Mouse (Mus musculus): ENCODE data around the gene Git2. TPM values are rescaled to one million over a fixed set of nuclear protein-coding genes. Genes with fewer than 3 reads are reported as not detected.
A peak's percentile ranks its signal among the peaks of the same experiment; 100 is the strongest.

Git2 gene
- polyA plus RNA-seq, 1 experiment, result 57.5 TPM

DNA sequence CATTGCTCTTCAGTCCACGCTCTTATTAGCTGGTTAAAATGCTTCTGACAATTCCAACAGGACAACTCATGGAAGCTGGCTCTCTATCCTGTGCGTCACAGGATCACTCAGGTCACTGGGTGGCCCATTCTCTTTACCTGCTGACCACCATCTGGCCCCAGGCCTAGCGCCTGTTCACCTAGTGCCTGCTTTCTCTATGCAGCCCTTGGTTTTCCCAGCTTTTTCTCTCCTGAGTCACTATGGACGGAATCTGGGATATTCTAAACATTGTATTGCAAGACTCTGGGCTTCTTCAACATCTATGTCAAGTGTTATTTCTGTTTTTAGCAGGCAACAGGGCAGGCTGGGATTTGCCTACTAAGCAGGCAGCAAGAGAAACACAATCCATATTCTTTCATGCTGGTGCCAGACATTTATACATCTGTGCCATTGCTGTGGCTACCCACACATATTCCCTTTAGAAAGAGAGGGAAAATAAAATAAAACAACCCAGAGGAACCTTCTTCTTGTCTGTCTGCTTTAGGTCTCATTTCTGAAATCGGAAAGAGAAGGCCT, 15.7 kb downstream of the Git2 start:
- DNase-seq (ENCODE audit: low read depth), result no peak
- no peak for TF ChIP-seq POLR2A (IDR thresholded peaks at IDR 0.05; ENCODE audit: borderline replicate concordance, extremely low read depth, insufficient read depth, insufficient read length, poor library complexity, severe bottlenecking)
- no peak for TF ChIP-seq CTCF (IDR thresholded peaks at IDR 0.05; ENCODE audit: borderline replicate concordance, extremely low read depth, insufficient read depth, insufficient read length)

DNA sequence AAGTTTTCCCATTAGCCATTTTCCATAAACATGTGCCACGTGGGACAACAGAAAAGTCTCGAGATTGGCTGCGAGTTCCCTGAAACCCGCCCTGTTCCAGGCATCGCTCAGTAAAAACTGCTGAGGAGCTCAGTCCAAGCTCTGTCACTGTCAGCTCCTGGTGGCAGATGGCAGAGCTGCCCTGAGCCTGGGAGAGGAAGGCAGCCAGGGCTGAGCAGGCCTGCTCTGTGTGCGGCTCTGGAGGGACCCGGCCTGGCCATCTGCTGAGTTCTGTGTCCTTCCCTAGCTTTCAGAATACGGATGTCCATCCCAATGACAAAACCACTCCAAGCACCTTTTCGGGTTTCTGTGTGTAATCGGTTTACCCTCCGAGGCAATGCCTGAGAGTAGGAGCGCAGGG, 21.9 kb downstream of the Git2 start:
- DNase-seq (ENCODE audit: low read depth), result peak; percentile 59
- TF ChIP-seq CTCF (IDR thresholded peaks at IDR 0.05; ENCODE audit: borderline replicate concordance, extremely low read depth, insufficient read depth, insufficient read length), result no peak
- TF ChIP-seq POLR2A (IDR thresholded peaks at IDR 0.05; ENCODE audit: borderline replicate concordance, extremely low read depth, insufficient read depth, insufficient read length, poor library complexity, severe bottlenecking), result no peak

DNA sequence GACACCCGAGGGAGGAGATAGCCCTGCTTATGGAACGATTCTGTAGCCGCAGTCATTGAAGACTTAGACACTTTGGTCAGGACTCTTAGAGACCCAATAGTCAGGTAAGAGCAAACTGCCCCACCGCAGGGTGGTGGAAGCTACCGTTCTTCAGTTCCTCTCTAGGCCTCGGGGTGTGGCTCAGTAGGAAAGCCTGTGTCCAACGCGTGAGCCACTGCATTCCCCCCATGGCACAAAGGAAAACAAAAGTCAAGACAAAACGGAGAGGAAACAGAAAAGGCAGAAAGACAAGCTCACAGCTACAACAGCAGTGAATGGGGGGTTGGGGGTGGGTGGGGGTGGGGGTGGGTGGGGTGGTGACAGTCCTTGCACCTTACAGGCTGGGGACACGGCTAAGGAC, 22.9 kb downstream of the Git2 start:
- no peak for TF ChIP-seq POLR2A (IDR thresholded peaks at IDR 0.05; ENCODE audit: borderline replicate concordance, extremely low read depth, insufficient read depth, insufficient read length, poor library complexity, severe bottlenecking)
- TF ChIP-seq CTCF (IDR thresholded peaks at IDR 0.05; ENCODE audit: borderline replicate concordance, extremely low read depth, insufficient read depth, insufficient read length), result no peak
- no peak for DNase-seq (ENCODE audit: low read depth)

DNA sequence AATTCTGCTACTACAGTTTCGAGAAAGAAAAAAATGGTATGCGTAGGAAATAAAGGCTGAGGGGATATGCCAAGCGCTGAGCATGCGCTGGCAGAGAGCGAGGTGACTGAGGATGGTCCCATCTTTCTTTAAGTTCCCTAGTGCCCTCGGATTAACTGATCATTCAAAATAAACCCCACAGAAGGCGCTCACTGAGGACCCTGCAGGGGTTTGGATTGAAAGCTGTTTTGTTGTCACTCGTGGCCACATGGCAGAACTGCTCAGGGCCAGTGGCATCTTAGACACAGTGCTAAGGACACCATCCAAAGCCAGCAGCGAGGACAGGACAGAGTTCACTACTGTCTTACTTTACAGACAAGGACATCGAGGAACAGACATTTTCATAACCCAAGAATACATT, 25.0 kb downstream of the Git2 start:
- DNase-seq (ENCODE audit: low read depth), result no peak
- TF ChIP-seq CTCF (IDR thresholded peaks at IDR 0.05; ENCODE audit: borderline replicate concordance, extremely low read depth, insufficient read depth, insufficient read length) (no peak), POLR2A (IDR thresholded peaks at IDR 0.05; ENCODE audit: borderline replicate concordance, extremely low read depth, insufficient read depth, insufficient read length, poor library complexity, severe bottlenecking) (no peak)

DNA sequence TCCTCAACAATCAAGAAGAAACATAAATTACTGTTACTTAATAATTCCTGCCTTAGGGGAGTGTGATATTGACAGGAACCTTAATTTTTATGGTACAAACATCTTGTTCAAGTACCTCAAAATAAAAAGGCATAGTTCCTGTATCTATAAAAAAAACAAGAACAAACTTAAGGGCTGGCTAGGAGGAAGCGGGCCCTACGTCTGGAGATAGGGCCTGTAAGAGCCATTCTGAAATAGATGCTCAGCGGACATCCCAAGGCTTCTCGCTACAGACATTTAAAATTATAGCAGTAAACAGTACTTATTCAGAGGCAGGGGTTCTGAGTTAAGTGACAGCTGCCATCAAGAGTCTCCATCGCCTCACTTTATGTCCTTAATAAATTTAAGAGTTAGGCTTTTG, 27.8 kb downstream of the Git2 start:
- no peak for DNase-seq (ENCODE audit: low read depth)
- TF ChIP-seq POLR2A (IDR thresholded peaks at IDR 0.05; ENCODE audit: borderline replicate concordance, extremely low read depth, insufficient read depth, insufficient read length, poor library complexity, severe bottlenecking) (no peak), CTCF (IDR thresholded peaks at IDR 0.05; ENCODE audit: borderline replicate concordance, extremely low read depth, insufficient read depth, insufficient read length) (no peak)

DNA sequence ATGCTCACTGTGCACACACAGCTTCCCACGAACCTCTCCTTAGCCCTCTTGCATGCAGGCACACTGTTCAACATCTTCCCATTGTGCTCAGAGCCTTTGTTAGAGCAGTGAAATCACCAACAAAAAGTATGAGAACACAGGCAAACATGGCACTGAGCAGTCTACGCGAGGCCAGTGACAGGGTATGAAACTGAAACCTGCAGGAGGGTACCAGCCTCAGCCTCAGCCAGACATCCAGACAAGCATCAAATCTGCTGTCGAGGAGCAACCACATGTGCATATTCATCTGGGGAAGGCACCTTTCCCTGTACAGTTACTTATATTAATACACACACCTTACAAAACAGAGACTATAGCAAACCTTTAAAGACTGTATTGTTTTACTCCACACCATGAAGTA, 28.4 kb downstream of the Git2 start:
- TF ChIP-seq POLR2A (IDR thresholded peaks at IDR 0.05; ENCODE audit: borderline replicate concordance, extremely low read depth, insufficient read depth, insufficient read length, poor library complexity, severe bottlenecking), result no peak
- TF ChIP-seq CTCF (IDR thresholded peaks at IDR 0.05; ENCODE audit: borderline replicate concordance, extremely low read depth, insufficient read depth, insufficient read length), result no peak
- DNase-seq (ENCODE audit: low read depth), result no peak

DNA sequence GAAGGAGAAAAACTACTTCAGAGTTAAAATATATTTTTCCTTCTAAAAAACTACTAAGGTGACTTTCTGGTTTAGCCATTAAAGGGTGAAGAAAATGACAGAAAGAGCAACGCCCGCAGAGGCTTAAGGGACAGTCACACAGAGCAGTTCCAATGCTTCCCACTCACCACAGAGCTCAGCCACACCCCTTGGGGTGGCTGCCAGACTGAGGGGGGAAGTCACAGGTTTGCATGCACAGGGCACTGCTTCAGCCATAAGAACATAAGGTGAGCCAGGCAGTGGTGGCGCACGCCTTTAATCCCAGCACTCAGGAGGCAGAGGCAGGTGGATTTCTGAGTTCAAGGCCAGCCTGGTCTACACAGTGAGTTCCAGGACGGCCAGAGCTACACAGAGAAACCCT, 29.7 kb downstream of the Git2 start:
- no peak for DNase-seq (ENCODE audit: low read depth)
- TF ChIP-seq POLR2A (IDR thresholded peaks at IDR 0.05; ENCODE audit: borderline replicate concordance, extremely low read depth, insufficient read depth, insufficient read length, poor library complexity, severe bottlenecking) (no peak), CTCF (IDR thresholded peaks at IDR 0.05; ENCODE audit: borderline replicate concordance, extremely low read depth, insufficient read depth, insufficient read length) (no peak)

DNA sequence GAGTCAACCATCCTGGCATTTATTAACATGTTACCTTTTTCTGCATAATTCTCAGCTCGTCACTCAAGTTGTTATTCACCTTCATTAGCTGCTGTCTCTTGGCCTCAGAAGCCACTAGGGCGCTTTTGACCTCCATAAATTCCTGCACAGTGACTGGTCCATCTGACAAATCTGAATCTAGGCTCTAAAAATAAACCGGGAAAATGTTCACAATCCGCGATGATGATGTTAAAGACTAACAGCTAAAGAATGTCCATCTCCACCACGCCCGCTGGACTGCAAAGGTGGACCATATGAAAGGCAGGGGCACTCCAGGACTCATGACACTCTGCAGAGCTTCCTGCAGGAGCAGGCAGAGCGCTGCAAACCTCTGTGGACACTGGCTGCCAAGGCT, 31.6 kb downstream of the Git2 start:
- no peak for TF ChIP-seq CTCF (IDR thresholded peaks at IDR 0.05; ENCODE audit: borderline replicate concordance, extremely low read depth, insufficient read depth, insufficient read length)
- no peak for TF ChIP-seq POLR2A (IDR thresholded peaks at IDR 0.05; ENCODE audit: borderline replicate concordance, extremely low read depth, insufficient read depth, insufficient read length, poor library complexity, severe bottlenecking)
- no peak for DNase-seq (ENCODE audit: low read depth)

DNA sequence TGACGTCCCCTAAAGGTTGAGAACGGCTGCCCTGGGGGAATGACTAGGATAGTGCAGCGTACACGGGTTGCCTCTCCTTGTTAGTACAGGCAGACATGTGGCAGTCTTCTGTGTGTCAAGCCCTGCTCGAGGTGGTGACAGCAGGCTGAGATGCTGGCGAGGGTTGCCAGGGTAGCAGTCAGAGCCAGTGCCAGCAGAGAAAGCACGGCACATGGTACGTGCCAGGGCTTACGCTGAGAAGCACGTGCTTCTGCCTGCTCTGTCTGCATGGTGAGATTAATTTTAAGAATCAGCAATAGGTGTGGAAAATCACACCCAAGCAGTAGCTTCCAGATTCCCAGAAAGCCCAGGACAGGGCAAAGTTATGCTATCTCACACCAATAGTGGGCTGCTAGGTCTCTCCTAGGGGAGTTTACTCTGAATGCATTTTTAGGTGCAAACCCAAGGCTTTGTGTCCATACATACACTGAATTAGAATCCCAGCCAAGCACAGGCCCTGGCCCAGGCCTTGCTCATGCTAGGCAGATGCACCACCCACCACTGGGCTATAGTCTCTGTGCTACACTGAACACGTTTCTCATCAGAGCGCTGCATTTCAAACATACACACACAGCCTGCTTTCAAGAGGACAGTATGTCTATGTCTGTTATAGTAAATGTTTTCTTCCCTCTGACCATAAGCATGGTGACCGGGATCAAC, 32.2 kb downstream of the Git2 start:
- TF ChIP-seq POLR2A (IDR thresholded peaks at IDR 0.05; ENCODE audit: borderline replicate concordance, extremely low read depth, insufficient read depth, insufficient read length, poor library complexity, severe bottlenecking) (no peak), CTCF (IDR thresholded peaks at IDR 0.05; ENCODE audit: borderline replicate concordance, extremely low read depth, insufficient read depth, insufficient read length) (no peak)
- DNase-seq (ENCODE audit: low read depth), result peak; percentile 85

DNA sequence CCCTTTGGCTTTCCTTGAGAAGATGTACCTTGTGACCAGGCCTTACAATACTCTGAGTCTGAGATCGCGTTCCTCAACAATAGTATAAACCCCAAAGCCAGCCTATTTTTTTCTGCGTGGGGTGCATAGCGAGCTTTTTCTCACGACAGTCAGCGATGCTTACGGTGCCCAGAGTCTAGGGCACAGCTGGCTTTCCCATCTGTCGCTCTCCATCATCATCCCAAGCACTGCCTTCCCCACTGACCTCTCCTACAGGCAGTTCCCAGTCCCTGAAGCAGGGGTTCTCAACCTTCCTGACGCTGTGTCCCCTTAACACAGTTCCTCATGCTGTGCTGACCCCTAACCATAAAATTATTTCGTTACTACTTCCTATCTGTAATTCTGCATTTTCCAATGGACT, 32.7 kb downstream of the Git2 start:
- TF ChIP-seq CTCF (IDR thresholded peaks at IDR 0.05; ENCODE audit: borderline replicate concordance, extremely low read depth, insufficient read depth, insufficient read length), result no peak
- TF ChIP-seq POLR2A (IDR thresholded peaks at IDR 0.05; ENCODE audit: borderline replicate concordance, extremely low read depth, insufficient read depth, insufficient read length, poor library complexity, severe bottlenecking), result no peak
- DNase-seq (ENCODE audit: low read depth), result peak; percentile 26

DNA sequence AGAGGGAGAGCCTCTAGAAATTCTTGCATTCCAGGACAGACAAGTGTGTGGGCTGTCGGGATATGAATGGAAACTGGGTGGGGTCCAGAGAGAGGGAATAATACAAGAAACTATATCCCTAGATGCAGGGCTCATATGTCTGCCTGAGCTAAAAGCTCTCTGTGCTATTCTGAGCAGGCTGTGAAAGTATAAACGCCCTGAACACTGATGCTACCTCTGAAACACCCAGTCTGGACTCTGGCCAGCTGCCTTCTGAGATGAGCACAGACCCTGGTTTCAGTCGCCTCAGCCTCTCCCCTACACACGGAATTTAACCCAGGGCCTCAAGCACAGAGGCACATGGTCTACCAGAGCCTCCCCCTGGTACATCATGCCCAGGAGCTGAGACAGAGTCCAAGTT, 34.7 kb downstream of the Git2 start:
- no peak for TF ChIP-seq CTCF (IDR thresholded peaks at IDR 0.05; ENCODE audit: borderline replicate concordance, extremely low read depth, insufficient read depth, insufficient read length)
- no peak for TF ChIP-seq POLR2A (IDR thresholded peaks at IDR 0.05; ENCODE audit: borderline replicate concordance, extremely low read depth, insufficient read depth, insufficient read length, poor library complexity, severe bottlenecking)
- no peak for DNase-seq (ENCODE audit: low read depth)

DNA sequence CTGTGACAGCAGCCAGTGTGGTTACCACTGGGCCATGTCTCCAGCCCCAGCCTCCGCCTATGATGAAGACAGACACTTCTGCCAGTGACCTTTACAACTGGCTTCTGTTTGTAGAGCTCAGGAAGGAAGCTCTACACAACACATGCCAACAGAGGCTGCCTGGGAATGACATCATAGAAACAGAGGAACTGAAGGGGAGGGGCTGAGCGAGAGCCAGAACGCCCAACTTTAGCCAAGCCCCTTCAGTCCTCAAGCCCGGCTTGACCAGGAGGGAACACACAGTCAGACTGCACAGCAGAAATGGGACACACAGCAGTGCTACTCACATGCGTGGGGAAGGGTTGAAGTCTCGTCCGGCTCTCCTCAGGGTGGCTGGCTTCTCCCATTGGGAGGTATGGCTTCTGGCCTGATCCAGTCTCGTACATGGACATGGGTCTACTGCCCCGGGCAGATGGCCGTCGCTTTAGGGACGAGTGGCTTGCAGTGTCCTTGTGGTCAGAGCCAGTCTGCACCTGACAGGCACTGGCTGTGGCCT, 36.5 kb downstream of the Git2 start:
- no peak for TF ChIP-seq CTCF (IDR thresholded peaks at IDR 0.05; ENCODE audit: borderline replicate concordance, extremely low read depth, insufficient read depth, insufficient read length)
- no peak for TF ChIP-seq POLR2A (IDR thresholded peaks at IDR 0.05; ENCODE audit: borderline replicate concordance, extremely low read depth, insufficient read depth, insufficient read length, poor library complexity, severe bottlenecking)
- no peak for DNase-seq (ENCODE audit: low read depth)

All from brain, embryonic 14.5 days (tissue).